Mouse (Mus musculus): ENCODE measurements around the gene Olfr191. TPM values are rescaled to one million over a fixed set of nuclear protein-coding genes. Genes with fewer than 3 reads are reported as not detected.

Gene Olfr191
- polyA plus RNA-seq, 1 experiment: not detected

GRCm38 (mm10) chr16:59048860-59049259, 40.8 kb downstream of the Olfr191 start:
- H3K27ac ChIP-seq (ENCODE audit: insufficient read depth, low read depth, low read length): no peak overlapping the region
- no peak overlapping the region for H3K4me3 ChIP-seq (ENCODE audit: insufficient read depth, low read length)
- H3K4me1 ChIP-seq (ENCODE audit: control insufficient read depth, insufficient read depth, low read length): no peaks in the 10 kb centered on the region
- no peak for TF ChIP-seq POLR2A (IDR thresholded peaks at IDR 0.05; ENCODE audit: borderline replicate concordance, low read depth, low read length)
- TF ChIP-seq CTCF (IDR thresholded peaks at IDR 0.05; ENCODE audit: low read depth, low read length): no peak

GRCm38 (mm10) chr16:59047579-59047978, 42.0 kb downstream of the Olfr191 start:
- H3K4me1 ChIP-seq (ENCODE audit: control insufficient read depth, insufficient read depth, low read length): no peaks in the 10 kb centered on the region
- TF ChIP-seq CTCF (IDR thresholded peaks at IDR 0.05; ENCODE audit: low read depth, low read length): no peak
- TF ChIP-seq POLR2A (IDR thresholded peaks at IDR 0.05; ENCODE audit: borderline replicate concordance, low read depth, low read length): no peak
- no peak overlapping the region for H3K4me3 ChIP-seq (ENCODE audit: insufficient read depth, low read length)
- no peak overlapping the region for H3K27ac ChIP-seq (ENCODE audit: insufficient read depth, low read depth, low read length)

GRCm38 (mm10) chr16:59045835-59046234, 43.8 kb downstream of the Olfr191 start:
- no peaks in the 10 kb centered on the region for H3K4me1 ChIP-seq (ENCODE audit: control insufficient read depth, insufficient read depth, low read length)
- no peak overlapping the region for H3K27ac ChIP-seq (ENCODE audit: insufficient read depth, low read depth, low read length)
- H3K4me3 ChIP-seq (ENCODE audit: insufficient read depth, low read length): no peak overlapping the region
- TF ChIP-seq POLR2A (IDR thresholded peaks at IDR 0.05; ENCODE audit: borderline replicate concordance, low read depth, low read length): no peak
- no peak for TF ChIP-seq CTCF (IDR thresholded peaks at IDR 0.05; ENCODE audit: low read depth, low read length)

GRCm38 (mm10) chr16:59039710-59040109, 49.9 kb downstream of the Olfr191 start, which contains the start of gene Olfr187:
Gene Olfr187, minus strand, starts transcription at chr16:59039767.
- TF ChIP-seq CTCF (IDR thresholded peaks at IDR 0.05; ENCODE audit: low read depth, low read length): no peak
- TF ChIP-seq POLR2A (IDR thresholded peaks at IDR 0.05; ENCODE audit: borderline replicate concordance, low read depth, low read length): no peak
- no peak within 1 kb of the TSS for H3K27ac ChIP-seq (ENCODE audit: insufficient read depth, low read depth, low read length)
- no peak within 1 kb of the TSS for H3K4me3 ChIP-seq (ENCODE audit: insufficient read depth, low read length)
- no peaks in the 10 kb centered on the region for H3K4me1 ChIP-seq (ENCODE audit: control insufficient read depth, insufficient read depth, low read length)

Other genes starting within 250 kb of the Olfr191 start
- gene Olfr177, start 215.1 kb downstream of the Olfr191 start, polyA plus RNA-seq (2012; ENCODE audit: insufficient read depth, insufficient read length, missing spikeins): not detected in 2 replicates
- gene Olfr178, start 197.8 kb downstream of the Olfr191 start, polyA plus RNA-seq (2012; ENCODE audit: insufficient read depth, insufficient read length, missing spikeins): not detected in 2 replicates
- gene Olfr181, start 161.1 kb downstream of the Olfr191 start, polyA plus RNA-seq (2012; ENCODE audit: insufficient read depth, insufficient read length, missing spikeins): not detected in 2 replicates
- gene Olfr180, start 160.4 kb downstream of the Olfr191 start, polyA plus RNA-seq (2012; ENCODE audit: insufficient read depth, insufficient read length, missing spikeins): not detected in 2 replicates
- not detected in 2 replicates for gene Olfr183, start 94.5 kb downstream of the Olfr191 start, polyA plus RNA-seq (2012; ENCODE audit: insufficient read depth, insufficient read length, missing spikeins)
- gene Olfr186, start 59.5 kb downstream of the Olfr191 start, polyA plus RNA-seq (2012; ENCODE audit: insufficient read depth, insufficient read length, missing spikeins): not detected in 2 replicates
- not detected in 2 replicates for gene Olfr187, start 50.1 kb downstream of the Olfr191 start, polyA plus RNA-seq (2012; ENCODE audit: insufficient read depth, insufficient read length, missing spikeins)
- gene Olfr190, start 11.8 kb downstream of the Olfr191 start, polyA plus RNA-seq (2012; ENCODE audit: insufficient read depth, insufficient read length, missing spikeins): 0.11 TPM in 1 of 2 replicates, not detected in the other
- gene Olfr193, start 22.1 kb upstream of the Olfr191 start, polyA plus RNA-seq (2012; ENCODE audit: insufficient read depth, insufficient read length, missing spikeins): not detected in 2 replicates
- not detected in 2 replicates for gene Olfr194, start 31.2 kb upstream of the Olfr191 start, polyA plus RNA-seq (2012; ENCODE audit: insufficient read depth, insufficient read length, missing spikeins)
- gene Olfr195, start 57.2 kb upstream of the Olfr191 start, polyA plus RNA-seq (2012; ENCODE audit: insufficient read depth, insufficient read length, missing spikeins): not detected in 2 replicates
- gene Olfr196, start 80.6 kb upstream of the Olfr191 start, polyA plus RNA-seq (2012; ENCODE audit: insufficient read depth, insufficient read length, missing spikeins): not detected in 2 replicates
- gene Olfr198, start 113.7 kb upstream of the Olfr191 start, polyA plus RNA-seq (2012; ENCODE audit: insufficient read depth, insufficient read length, missing spikeins): not detected in 2 replicates
- not detected in 2 replicates for gene Olfr199, start 129.9 kb upstream of the Olfr191 start, polyA plus RNA-seq (2012; ENCODE audit: insufficient read depth, insufficient read length, missing spikeins)
- not detected in 2 replicates for gene Olfr201, start 182.8 kb upstream of the Olfr191 start, polyA plus RNA-seq (2012; ENCODE audit: insufficient read depth, insufficient read length, missing spikeins)
- not detected in 2 replicates for gene Olfr202, start 197.0 kb upstream of the Olfr191 start, polyA plus RNA-seq (2012; ENCODE audit: insufficient read depth, insufficient read length, missing spikeins)
- not detected in 2 replicates for gene Olfr203, start 209.1 kb upstream of the Olfr191 start, polyA plus RNA-seq (2012; ENCODE audit: insufficient read depth, insufficient read length, missing spikeins)
- gene Olfr204, start 228.4 kb upstream of the Olfr191 start, polyA plus RNA-seq (2012; ENCODE audit: insufficient read depth, insufficient read length, missing spikeins): 0.20 TPM in 1 of 2 replicates, not detected in the other
- not detected in 2 replicates for gene Olfr205, start 241.3 kb upstream of the Olfr191 start, polyA plus RNA-seq (2012; ENCODE audit: insufficient read depth, insufficient read length, missing spikeins)